Mouse (Mus musculus): ENCODE measurements at regions not wholly inside any gene's neighbourhood (a gene's known extent, or its start where the extent isn't known, plus 50 kb on each side); places are given as distances from the start of the nearest gene placed in this dataset.

DNA sequence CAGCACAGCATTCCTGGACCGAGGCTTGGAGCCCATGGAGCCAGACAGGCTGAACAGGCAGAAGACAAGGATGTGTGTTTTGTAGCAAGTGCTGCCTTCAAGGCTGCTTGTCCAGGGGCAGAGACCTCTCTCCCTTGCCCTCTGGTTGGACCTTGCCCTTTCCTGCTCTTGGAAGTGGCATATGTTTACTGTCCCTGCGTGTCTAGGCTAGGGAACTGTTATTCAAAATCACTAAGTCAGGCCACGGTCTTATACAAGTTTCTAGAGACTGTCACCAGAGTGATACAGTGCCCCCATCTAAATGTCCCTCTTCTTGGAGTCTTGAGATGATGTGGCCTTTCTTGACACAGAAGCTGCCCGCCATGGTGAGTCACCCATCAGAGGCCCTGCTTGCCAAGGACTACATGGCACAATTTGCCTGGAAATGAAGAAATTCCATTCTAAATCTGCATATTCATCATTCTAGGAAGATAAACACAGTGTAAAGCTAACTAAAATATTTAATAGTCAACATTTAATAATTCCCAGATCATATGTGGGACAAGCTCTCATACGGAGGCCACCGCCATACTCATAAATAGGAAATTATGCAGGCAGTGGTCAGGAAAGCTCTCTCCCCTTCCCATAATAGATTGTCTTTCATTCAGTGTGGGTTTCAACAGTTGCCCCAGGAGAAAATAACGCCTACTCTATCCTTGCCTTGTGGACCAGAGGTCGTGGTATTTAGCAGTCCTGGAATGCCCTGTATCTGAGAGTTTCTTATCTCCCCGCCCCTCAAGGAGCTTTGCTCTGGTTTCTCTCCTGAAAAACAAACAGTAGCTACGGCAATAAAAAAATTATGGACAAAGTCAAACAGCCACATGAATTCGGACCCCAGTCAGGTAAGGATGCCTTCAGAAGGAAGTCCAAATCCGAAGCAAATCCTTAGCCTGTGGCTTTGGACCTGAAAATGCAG, 50.9 kb upstream of the Lmo4 start:
- Histone ChIP-seq H3K79me2 (ENCODE audit: control insufficient read depth, insufficient read depth, low read length) (no peaks in the 10 kb centered on the region), H3K36me3 (ENCODE audit: control insufficient read depth, insufficient read depth, low read length) (no peaks in the 10 kb centered on the region), H3K27me3 (ENCODE audit: control insufficient read depth, insufficient read depth, low read length) (no peaks in the 10 kb centered on the region), H3K27ac (replicated peaks; ENCODE audit: insufficient read depth, low read depth, low read length) (no peak overlapping the region), H3K9ac (ENCODE audit: low read depth, low read length) (no peak overlapping the region), H3K4me3 (ENCODE audit: insufficient read depth, low read depth, low read length) (no peak overlapping the region), H3K4me1 (ENCODE audit: control insufficient read depth, insufficient read depth, low read length) (peaks cover 5% of the 10 kb centered on the region)
- no peak for TF ChIP-seq POLR2A (IDR thresholded peaks at IDR 0.05; ENCODE audit: extremely low read depth, insufficient read depth, low read length)
- DNase-seq (ENCODE audit: extremely low read depth, low read depth, low spot score): peak; percentile 54
- WGBS: 66% methylated on average over 12 of the region's 12 CpGs

Measured in liver, adult 2 months (tissue).